Mouse (Mus musculus) lung, postnatal 0 days (tissue): ENCODE measurements around the gene Xntrpc.

ENCODE experiments used
- CTCF ChIP-seq: IDR thresholded peaks from 2 replicates; pipeline ENCODE4 v1.5.1; 2016; ENCODE audit warnings: antibody characterized with exemption, mild to moderate bottlenecking
- EP300 ChIP-seq: IDR thresholded peaks from 2 replicates; pipeline ENCODE4 v1.6.1; 2016; ENCODE audit warnings: antibody characterized with exemption, mild to moderate bottlenecking, control low read depth

DNA sequence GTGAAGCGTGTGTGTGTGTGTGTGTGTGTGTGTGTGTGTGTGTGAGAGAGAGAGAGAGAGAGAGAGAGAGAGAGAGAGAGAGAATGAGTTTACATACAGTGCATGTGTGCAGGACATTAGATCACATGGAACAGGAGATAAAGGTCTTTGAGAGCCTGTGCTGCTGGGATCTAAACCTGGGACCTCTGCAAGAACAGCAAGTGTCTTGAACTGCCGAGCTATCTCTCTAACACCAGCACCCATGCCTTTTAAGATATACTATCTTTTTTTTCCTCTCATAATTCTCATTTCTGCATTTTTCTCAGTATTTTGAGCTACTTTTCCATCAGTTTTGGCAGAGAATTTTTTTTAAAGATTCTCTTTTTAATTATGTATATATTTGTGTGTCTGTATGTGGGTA is 38.0 kb downstream of the Xntrpc start:
- TF ChIP-seq CTCF (no peak), EP300 (no peak)
